Mouse (Mus musculus) activated CD4-positive, CD25-positive, alpha-beta regulatory T cell, adult 9 weeks (primary cell): ENCODE data around the gene Nom1. TPM values are rescaled to one million over a fixed set of nuclear protein-coding genes. Genes with fewer than 3 reads are reported as not detected.

Experiments used
- polyA plus RNA-seq: library from polyadenylated mRNA; unstranded; fragments of 100-300 nt; shearing (Covaris generic); gene quantifications from one replicate; pipeline ENCODE4 v1.2.1, GENCODE M21; 2017

The Nom1 gene
- polyA plus RNA-seq = 41.7 TPM

DNA sequence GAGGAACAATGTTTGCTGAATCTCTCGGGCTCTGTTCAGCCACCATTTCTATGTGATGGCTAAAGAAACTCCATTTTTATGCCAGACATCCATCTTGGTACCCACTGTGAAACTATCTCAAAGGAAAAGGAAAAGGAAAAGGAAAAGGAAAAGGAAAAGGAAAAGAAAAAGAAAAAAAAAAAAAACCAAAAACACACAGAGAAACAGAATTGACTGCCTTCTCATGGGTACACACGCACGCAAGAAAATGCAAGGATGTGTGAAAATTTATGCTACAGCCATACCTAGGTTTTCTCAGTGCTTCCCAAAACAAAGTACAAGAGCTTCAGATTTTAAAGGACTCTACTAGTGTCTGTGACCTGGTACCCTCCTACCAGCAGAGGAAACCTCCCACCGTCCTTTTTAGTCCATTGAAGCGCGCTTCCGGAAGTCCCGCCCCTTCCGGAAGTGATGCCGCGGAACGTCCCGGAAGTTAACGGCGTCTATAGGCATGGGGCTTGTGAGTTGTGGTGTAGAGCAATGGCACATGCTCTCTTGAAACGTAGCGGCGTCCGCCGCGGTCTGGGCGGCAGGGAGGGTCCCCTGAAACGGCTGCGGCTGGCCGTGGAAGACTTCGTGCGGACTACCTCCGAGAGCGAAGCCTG lies at the start of gene Nom1:
Nom1 (plus strand) TSS at position 437 of the 644 bp plus-strand sequence.

DNA sequence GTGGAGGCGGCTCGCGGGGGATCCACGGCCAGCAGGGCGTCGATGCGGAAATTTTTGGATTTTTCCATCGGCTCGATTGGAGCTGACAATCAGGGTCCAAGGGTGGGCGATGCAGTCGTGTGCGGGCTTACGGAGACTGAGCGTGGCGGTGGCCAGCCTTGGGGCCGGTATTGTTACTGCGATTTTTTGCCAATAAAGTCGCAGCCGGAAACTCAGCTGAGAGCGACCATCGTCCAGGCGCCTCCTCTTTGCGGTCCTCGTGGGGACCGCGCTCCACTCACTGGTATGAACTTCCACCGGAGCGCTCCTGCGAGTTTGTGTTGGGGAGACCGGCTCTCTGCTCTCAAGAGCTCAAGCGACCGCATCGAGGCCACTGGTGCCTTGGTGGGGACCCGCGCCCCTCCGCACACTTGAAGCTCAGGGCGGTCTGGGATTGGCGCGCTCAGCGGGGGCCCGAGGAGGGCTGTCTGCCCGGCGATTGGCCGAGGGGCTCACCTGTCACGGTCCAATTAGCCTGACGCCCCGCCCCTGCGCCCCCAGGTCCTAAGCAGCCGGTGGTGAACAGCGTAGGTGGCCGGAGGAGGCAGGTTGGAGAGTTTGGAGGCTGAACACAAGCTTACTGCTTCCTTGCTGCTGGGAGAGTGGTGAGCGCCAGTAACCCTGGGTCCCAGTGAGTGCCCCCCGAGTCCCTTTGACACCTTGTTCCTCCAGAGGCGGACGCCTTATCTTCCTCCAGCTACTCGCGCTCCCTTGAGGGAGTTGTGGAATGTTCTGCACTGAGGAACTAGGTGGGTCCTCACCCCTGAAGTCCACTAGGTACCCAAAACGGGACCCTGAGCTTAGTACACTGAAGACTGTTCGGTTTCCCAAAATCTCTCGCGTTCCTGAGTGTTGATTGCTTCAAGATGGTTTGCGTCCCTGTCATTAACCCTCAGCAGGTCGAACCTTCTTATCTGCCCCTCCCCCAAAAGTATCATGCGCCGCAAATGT lies 44.0 kb downstream of the Nom1 start, which contains the start of gene Mnx1:
Mnx1 (minus strand) TSS at position 263 of the 990 bp plus-strand sequence.

Other genes with a start within 250 kb of the Nom1 start
- 1.6 TPM for gene Rnf32, start 238.7 kb upstream of the Nom1 start, polyA plus RNA-seq
- gene Lmbr1, start 56.3 kb upstream of the Nom1 start, polyA plus RNA-seq = 2.8 TPM
- gene Mnx1, start 43.8 kb downstream of the Nom1 start, polyA plus RNA-seq = not detected
- 15.4 TPM for gene Ube3c, start 134.6 kb downstream of the Nom1 start, polyA plus RNA-seq